Mouse (Mus musculus) adrenal gland, postnatal 36 days (tissue): ENCODE data around the gene Entpd8. TPM values are rescaled to one million over a fixed set of nuclear protein-coding genes. Genes with fewer than 3 reads are reported as not detected.

Source experiments
- microRNA-seq: library from miRNA; unstranded; fragments of <30 nt; microRNA quantifications from one replicate; pipeline ENCODE4 v1.2.0, GENCODE M21; 2021
- total RNA-seq, 2 experiments: library from RNA; stranded (reverse); gene quantifications; 2 replicates each; pipeline ENCODE4 v1.2.3; 2021

The Entpd8 gene
- total RNA-seq, 2 experiments from 2014 or later = not detected

Small RNAs within 50 kb of the gene (microRNA-seq; reads per million reads assigned to microRNA genes)
- not detected for gene Gm24328
- not detected for gene Mir7664

Other genes starting within 250 kb of the Entpd8 start
- gene Ehmt1, start 160.7 kb upstream of the Entpd8 start, total RNA-seq = 10 to 100 TPM; 52.8 to 57.7 TPM
- gene Arrdc1, start 145.1 kb upstream of the Entpd8 start, total RNA-seq = 10 to 100 TPM in 1 of 2 experiments, 1 to 10 TPM in 1; 9.7 to 15.0 TPM
- 10 to 100 TPM; 25.2 to 29.5 TPM for gene Zmynd19, start 130.5 kb upstream of the Entpd8 start, total RNA-seq
- 10 to 100 TPM in 1 of 2 experiments, 1 to 10 TPM in 1; 4.6 to 13.2 TPM for gene Dph7, start 117.9 kb upstream of the Entpd8 start, total RNA-seq
- gene Mrpl41, start 105.2 kb upstream of the Entpd8 start, total RNA-seq = 100 to 1,000 TPM in 1 of 2 experiments, 10 to 100 TPM in 1; 90.9 to 115 TPM
- gene Pnpla7, start 104.3 kb upstream of the Entpd8 start, total RNA-seq = 10 to 100 TPM; 38.5 to 66.3 TPM
- gene Nsmf, start 25.9 kb upstream of the Entpd8 start, total RNA-seq = 10 to 100 TPM; 32.8 to 56.4 TPM
- gene Noxa1, start 14.8 kb downstream of the Entpd8 start, total RNA-seq = not detected
- 1 to 10 TPM; 2.1 to 2.3 TPM for gene Nrarp, start 100.5 kb downstream of the Entpd8 start, total RNA-seq
- 10 to 100 TPM; 14.0 to 24.8 TPM for gene Tor4a, start 116.6 kb downstream of the Entpd8 start, total RNA-seq
- gene Nelfb, start 131.2 kb downstream of the Entpd8 start, total RNA-seq = 10 to 100 TPM; 54.8 to 57.2 TPM
- gene Stpg3, start 134.3 kb downstream of the Entpd8 start, total RNA-seq = not detected
- gene Fam166a, start 138.4 kb downstream of the Entpd8 start, total RNA-seq = not detected
- gene Tubb4b, start 144.4 kb downstream of the Entpd8 start, total RNA-seq = 100 to 1,000 TPM; 291 to 296 TPM
- gene Slc34a3, start 154.1 kb downstream of the Entpd8 start, total RNA-seq = not detected
- not detected for gene Rnf224, start 156.5 kb downstream of the Entpd8 start, total RNA-seq
- gene Rnf208, start 162.0 kb downstream of the Entpd8 start, total RNA-seq = 1 to 10 TPM; 5.8 TPM
- not detected for gene Cysrt1, start 162.1 kb downstream of the Entpd8 start, total RNA-seq
- gene AL732309.1, start 166.6 kb downstream of the Entpd8 start, total RNA-seq = 1 to 10 TPM; 4.1 to 4.8 TPM
- gene Tmem203, start 175.1 kb downstream of the Entpd8 start, total RNA-seq = 10 to 100 TPM; 22.6 to 38.8 TPM
- gene Tprn, start 182.3 kb downstream of the Entpd8 start, total RNA-seq = 1 to 10 TPM; 8.7 to 9.2 TPM
- 10 to 100 TPM; 43.8 to 45.1 TPM for gene Ssna1, start 192.1 kb downstream of the Entpd8 start, total RNA-seq
- 10 to 100 TPM; 76.5 to 81.3 TPM for gene Anapc2, start 192.2 kb downstream of the Entpd8 start, total RNA-seq
- not detected for gene Tmem210, start 207.8 kb downstream of the Entpd8 start, total RNA-seq
- not detected for gene Lrrc26, start 209.6 kb downstream of the Entpd8 start, total RNA-seq
- 1 to 10 TPM; 6.3 to 7.6 TPM for gene Grin1, start 238.9 kb downstream of the Entpd8 start, total RNA-seq